Mouse (Mus musculus): ENCODE data around the gene Cryge. TPM values are rescaled to one million over a fixed set of nuclear protein-coding genes. Genes with fewer than 3 reads are reported as not detected.

Cryge gene
- polyA plus RNA-seq, 1 experiment = not detected

DNA sequence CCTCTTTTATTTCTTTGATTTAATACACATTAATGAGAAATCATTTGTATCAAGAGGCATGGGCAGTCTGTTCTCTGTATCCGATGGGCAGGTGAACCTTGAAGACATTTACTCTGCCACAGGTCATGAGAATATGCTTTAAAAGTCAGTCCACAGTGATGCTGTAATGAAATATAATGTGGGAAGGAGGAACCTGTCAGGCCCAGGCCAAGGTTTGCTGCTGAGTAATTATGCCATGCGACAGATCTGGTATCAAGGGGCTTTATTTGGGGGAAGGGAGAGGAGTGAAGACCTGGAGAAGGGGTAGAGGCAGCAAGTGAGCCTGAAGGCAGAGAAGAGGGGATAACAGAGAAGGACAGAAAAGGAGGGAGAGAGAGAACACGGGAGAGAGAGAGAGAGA is 11.3 kb downstream of the Cryge start:
- no peak overlapping the region for H3ac ChIP-seq (ENCODE audit: control insufficient read depth, insufficient read length, low read depth)
- H3K36me3 ChIP-seq (ENCODE audit: control insufficient read depth, insufficient read depth) = no peaks in the 10 kb centered on the region
- no peak overlapping the region for H3K4me3 ChIP-seq (ENCODE audit: insufficient read depth, poor library complexity, severe bottlenecking)
- H3K79me3 ChIP-seq (ENCODE audit: low read depth) = no peaks in the 10 kb centered on the region
- H3K79me2 ChIP-seq (ENCODE audit: control insufficient read depth, insufficient read depth) = no peaks in the 10 kb centered on the region
- TF ChIP-seq MAX (IDR thresholded peaks at IDR 0.05) (no peak), MYOG (IDR thresholded peaks at IDR 0.05; ENCODE audit: control insufficient read depth, extremely low read depth, insufficient read length) (no peak), USF1 (IDR thresholded peaks at IDR 0.05; ENCODE audit: low read depth) (no peak), CTCF (IDR thresholded peaks at IDR 0.05; ENCODE audit: control insufficient read depth, insufficient read depth, insufficient read length) (no peak), MYOD1 (IDR thresholded peaks at IDR 0.05; ENCODE audit: control insufficient read depth, insufficient read length, low read depth) (no peak)
- H3K27me3 ChIP-seq (ENCODE audit: control insufficient read depth, insufficient read depth, insufficient read length) = peaks cover 4% of the 10 kb centered on the region

DNA sequence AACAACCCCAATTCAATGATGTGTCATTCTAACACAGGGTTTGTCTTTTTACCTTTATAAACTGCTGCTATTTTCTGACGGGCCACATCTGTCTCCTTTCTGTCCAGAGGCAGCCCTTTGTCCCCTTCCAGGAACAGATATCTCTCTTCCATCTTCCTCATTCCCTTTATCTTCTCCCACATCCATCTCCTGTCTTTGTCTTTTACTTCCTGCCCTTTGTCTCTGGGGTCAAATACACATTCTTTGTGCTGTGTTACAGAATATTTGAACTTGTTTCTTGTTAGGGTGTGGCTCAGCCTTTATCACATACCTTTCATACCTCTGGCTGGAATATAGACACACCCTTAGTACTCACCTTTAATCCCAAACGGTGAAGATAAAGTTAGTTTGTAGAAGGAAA is 13.4 kb downstream of the Cryge start:
- TF ChIP-seq FOSL1 (IDR thresholded peaks at IDR 0.05; ENCODE audit: insufficient read depth, low read length, poor library complexity, severe bottlenecking) = no peak
- TF ChIP-seq CEBPB (IDR thresholded peaks at IDR 0.05; ENCODE audit: low read depth) = no peak
- TF ChIP-seq CTCF (IDR thresholded peaks at IDR 0.05; ENCODE audit: control insufficient read depth, insufficient read depth, insufficient read length) = no peak
- no peak for TF ChIP-seq MYOG (IDR thresholded peaks at IDR 0.05; ENCODE audit: control insufficient read depth, extremely low read depth, insufficient read length)
- TF ChIP-seq MAX (IDR thresholded peaks at IDR 0.05) = no peak
- TF ChIP-seq USF1 (IDR thresholded peaks at IDR 0.05; ENCODE audit: low read depth) = no peak
- Histone ChIP-seq H3K27me3 (ENCODE audit: control insufficient read depth, insufficient read depth, insufficient read length) (no peaks in the 10 kb centered on the region), H3ac (ENCODE audit: control insufficient read depth, insufficient read length, low read depth) (no peak overlapping the region), H3K4me3 (ENCODE audit: insufficient read depth, poor library complexity, severe bottlenecking) (no peak overlapping the region), H3K36me3 (ENCODE audit: control insufficient read depth, insufficient read depth) (no peaks in the 10 kb centered on the region), H3K79me2 (ENCODE audit: control insufficient read depth, insufficient read depth) (no peaks in the 10 kb centered on the region), H3K79me3 (ENCODE audit: low read depth) (no peaks in the 10 kb centered on the region)

- H3K36me3 ChIP-seq (ENCODE audit: control insufficient read depth, insufficient read depth) = no peaks in the 10 kb centered on the region
- H3K79me3 ChIP-seq (ENCODE audit: low read depth) = no peaks in the 10 kb centered on the region
- no peak overlapping the region for H3K4me3 ChIP-seq (ENCODE audit: insufficient read depth, poor library complexity, severe bottlenecking)
- H3ac ChIP-seq (ENCODE audit: control insufficient read depth, insufficient read length, low read depth) = no peak overlapping the region
- H3K79me2 ChIP-seq (ENCODE audit: control insufficient read depth, insufficient read depth) = no peaks in the 10 kb centered on the region
- TF ChIP-seq CTCF (IDR thresholded peaks at IDR 0.05; ENCODE audit: control insufficient read depth, insufficient read depth, insufficient read length) (no peak), MAX (IDR thresholded peaks at IDR 0.05) (no peak), MYOG (IDR thresholded peaks at IDR 0.05; ENCODE audit: control insufficient read depth, extremely low read depth, insufficient read length) (no peak), USF1 (IDR thresholded peaks at IDR 0.05; ENCODE audit: low read depth) (no peak), CEBPB (IDR thresholded peaks at IDR 0.05; ENCODE audit: low read depth) (no peak), FOSL1 (IDR thresholded peaks at IDR 0.05; ENCODE audit: insufficient read depth, low read length, poor library complexity, severe bottlenecking) (no peak), MYOD1 (IDR thresholded peaks at IDR 0.05; ENCODE audit: control insufficient read depth, insufficient read length, low read depth) (no peak)
- H3K27me3 ChIP-seq (ENCODE audit: control insufficient read depth, insufficient read depth, insufficient read length) = no peaks in the 10 kb centered on the region
These were observed 15.4 kb downstream of the Cryge start for GRCm38 (mm10) chr1:65035513-65035912.

- no peaks in the 10 kb centered on the region for H3K79me3 ChIP-seq (ENCODE audit: low read depth)
- H3ac ChIP-seq (ENCODE audit: control insufficient read depth, insufficient read length, low read depth) = no peak within 1 kb of the TSS
- H3K79me2 ChIP-seq (ENCODE audit: control insufficient read depth, insufficient read depth) = no peaks in the 10 kb centered on the region
- no peaks in the 10 kb centered on the region for H3K27me3 ChIP-seq (ENCODE audit: control insufficient read depth, insufficient read depth, insufficient read length)
- TF ChIP-seq MYOG (IDR thresholded peaks at IDR 0.05; ENCODE audit: control insufficient read depth, extremely low read depth, insufficient read length) (no peak), MAX (IDR thresholded peaks at IDR 0.05) (no peak), CEBPB (IDR thresholded peaks at IDR 0.05; ENCODE audit: low read depth) (no peak), FOSL1 (IDR thresholded peaks at IDR 0.05; ENCODE audit: insufficient read depth, low read length, poor library complexity, severe bottlenecking) (no peak), CTCF (IDR thresholded peaks at IDR 0.05; ENCODE audit: control insufficient read depth, insufficient read depth, insufficient read length) (no peak), MYOD1 (IDR thresholded peaks at IDR 0.05; ENCODE audit: control insufficient read depth, insufficient read length, low read depth) (no peak), USF1 (IDR thresholded peaks at IDR 0.05; ENCODE audit: low read depth) (no peak)
- H3K36me3 ChIP-seq (ENCODE audit: control insufficient read depth, insufficient read depth) = no peaks in the 10 kb centered on the region
- H3K4me3 ChIP-seq (ENCODE audit: insufficient read depth, poor library complexity, severe bottlenecking) = no peak within 1 kb of the TSS
These were observed 18.3 kb downstream of the Cryge start, which contains the start of gene Akr1cl for GRCm38 (mm10) chr1:65032641-65033040. TSS of gene Akr1cl (minus strand) at chr1:65032759.

DNA sequence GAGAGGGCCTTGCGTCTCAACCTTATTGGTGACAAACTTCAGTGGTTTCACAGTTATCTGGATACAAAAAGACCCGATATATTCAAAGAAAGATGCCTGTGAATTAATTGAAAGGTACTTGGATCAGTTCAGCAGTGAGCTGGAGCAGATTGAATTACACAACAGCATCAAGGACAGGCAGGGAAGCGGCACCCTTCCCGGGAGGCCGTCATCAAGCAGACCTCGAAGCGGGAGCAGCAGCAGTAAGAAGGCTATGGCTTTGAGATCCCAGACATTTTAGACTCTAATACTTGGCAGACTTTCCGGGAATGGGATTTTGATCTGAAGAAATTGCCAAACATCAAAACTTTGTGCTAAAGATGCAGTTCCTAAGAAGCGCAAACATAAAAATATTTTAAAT is 22.7 kb downstream of the Cryge start:
- Histone ChIP-seq H3K79me3 (ENCODE audit: low read depth) (no peaks in the 10 kb centered on the region), H3K27me3 (ENCODE audit: control insufficient read depth, insufficient read depth, insufficient read length) (no peaks in the 10 kb centered on the region)

GRCm38 (mm10) chr1:65012726-65013125 is 38.2 kb downstream of the Cryge start:
- no peaks in the 10 kb centered on the region for H3K79me2 ChIP-seq (ENCODE audit: control insufficient read depth, insufficient read depth)
- H3ac ChIP-seq (ENCODE audit: control insufficient read depth, insufficient read length, low read depth) = no peak overlapping the region
- H3K36me3 ChIP-seq (ENCODE audit: control insufficient read depth, insufficient read depth) = no peaks in the 10 kb centered on the region
- TF ChIP-seq MAX (IDR thresholded peaks at IDR 0.05) (no peak), MYOG (IDR thresholded peaks at IDR 0.05; ENCODE audit: control insufficient read depth, extremely low read depth, insufficient read length) (no peak), FOSL1 (IDR thresholded peaks at IDR 0.05; ENCODE audit: insufficient read depth, low read length, poor library complexity, severe bottlenecking) (no peak), USF1 (IDR thresholded peaks at IDR 0.05; ENCODE audit: low read depth) (no peak), CTCF (IDR thresholded peaks at IDR 0.05; ENCODE audit: control insufficient read depth, insufficient read depth, insufficient read length) (no peak), MYOD1 (IDR thresholded peaks at IDR 0.05; ENCODE audit: control insufficient read depth, insufficient read length, low read depth) (no peak), CEBPB (IDR thresholded peaks at IDR 0.05; ENCODE audit: low read depth) (no peak)
- no peak overlapping the region for H3K4me3 ChIP-seq (ENCODE audit: insufficient read depth, poor library complexity, severe bottlenecking)
- H3K27me3 ChIP-seq (ENCODE audit: control insufficient read depth, insufficient read depth, insufficient read length) = no peaks in the 10 kb centered on the region
- H3K79me3 ChIP-seq (ENCODE audit: low read depth) = no peaks in the 10 kb centered on the region

More for the DNA sequence above, 22.7 kb downstream of the Cryge start:
- TF ChIP-seq MYOG (IDR thresholded peaks at IDR 0.05; ENCODE audit: control insufficient read depth, extremely low read depth, insufficient read length) (no peak), CEBPB (IDR thresholded peaks at IDR 0.05; ENCODE audit: low read depth) (no peak), CTCF (IDR thresholded peaks at IDR 0.05; ENCODE audit: control insufficient read depth, insufficient read depth, insufficient read length) (no peak), FOSL1 (IDR thresholded peaks at IDR 0.05; ENCODE audit: insufficient read depth, low read length, poor library complexity, severe bottlenecking) (no peak), MAX (IDR thresholded peaks at IDR 0.05) (no peak), USF1 (IDR thresholded peaks at IDR 0.05; ENCODE audit: low read depth) (no peak), MYOD1 (IDR thresholded peaks at IDR 0.05; ENCODE audit: control insufficient read depth, insufficient read length, low read depth) (no peak)
- Histone ChIP-seq H3K4me3 (ENCODE audit: insufficient read depth, poor library complexity, severe bottlenecking) (no peak overlapping the region), H3ac (ENCODE audit: control insufficient read depth, insufficient read length, low read depth) (no peak overlapping the region), H3K36me3 (ENCODE audit: control insufficient read depth, insufficient read depth) (no peaks in the 10 kb centered on the region), H3K79me2 (ENCODE audit: control insufficient read depth, insufficient read depth) (no peaks in the 10 kb centered on the region)

All from C2C12 (cell line).